Mouse (Mus musculus) thymus, postnatal 14 days (tissue): ENCODE measurements around the gene Nrd1.
A peak's percentile ranks its signal among the peaks of the same experiment; 100 is the strongest.

Experiments
- DNase-seq: peaks from one replicate; pipeline ENCODE4 v3.0.0; 2021

Gene Nrd1

DNA sequence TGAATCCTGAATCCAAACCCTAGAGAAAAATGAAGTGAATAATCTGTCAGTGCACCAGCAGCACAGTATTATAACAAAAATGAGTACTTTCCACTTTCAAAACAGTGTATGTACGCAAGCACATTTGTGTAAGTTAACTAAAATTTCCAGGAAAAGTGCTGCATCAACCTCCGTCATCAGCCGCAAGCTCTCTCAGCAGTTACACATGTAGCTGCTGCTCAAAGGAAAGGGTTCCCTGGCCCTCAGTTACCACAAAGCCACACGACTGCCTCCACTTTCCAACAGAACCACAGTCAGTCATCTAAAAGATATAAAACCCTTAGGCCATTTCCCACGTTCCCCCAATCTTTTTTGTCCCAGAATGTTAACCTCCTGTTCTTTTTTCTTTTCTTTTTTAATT, 102.1 kb downstream of the Nrd1 start:
- DNase-seq, result peak; percentile 25

DNA sequence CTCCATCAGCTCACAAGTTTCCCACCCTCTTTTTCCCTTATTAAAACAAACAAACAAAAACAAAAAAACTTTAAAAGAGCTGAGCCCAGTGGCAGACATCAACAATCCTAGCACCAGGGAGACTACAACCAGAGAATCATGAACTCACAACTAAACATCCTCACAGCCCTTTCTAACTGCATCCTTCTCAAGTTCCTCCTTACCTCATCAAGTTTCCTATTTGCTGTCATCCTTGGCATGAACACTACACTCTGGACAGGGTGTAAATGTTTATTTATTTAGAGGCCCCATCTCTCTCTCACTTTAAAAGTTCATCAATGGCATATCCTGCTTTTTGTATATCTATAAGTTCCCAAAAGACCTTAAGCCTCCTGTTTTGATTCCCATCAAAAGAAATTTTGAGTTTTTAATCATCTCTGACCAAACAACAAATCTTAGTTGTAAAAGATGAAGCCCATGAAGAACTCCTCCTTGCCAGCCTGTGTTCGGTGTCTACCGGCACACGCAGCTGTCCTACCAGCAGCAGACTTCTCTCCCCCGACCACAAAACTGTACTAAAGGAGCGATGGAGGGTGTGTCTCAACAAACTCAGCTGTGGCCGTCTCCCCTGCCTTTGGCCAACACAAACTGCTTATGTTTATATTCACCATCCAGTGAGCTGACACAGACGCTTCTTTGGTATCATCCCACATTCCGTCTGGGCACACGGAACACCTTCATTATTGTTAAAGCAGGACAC, 102.9 kb downstream of the Nrd1 start:
- DNase-seq, result no peak

DNA sequence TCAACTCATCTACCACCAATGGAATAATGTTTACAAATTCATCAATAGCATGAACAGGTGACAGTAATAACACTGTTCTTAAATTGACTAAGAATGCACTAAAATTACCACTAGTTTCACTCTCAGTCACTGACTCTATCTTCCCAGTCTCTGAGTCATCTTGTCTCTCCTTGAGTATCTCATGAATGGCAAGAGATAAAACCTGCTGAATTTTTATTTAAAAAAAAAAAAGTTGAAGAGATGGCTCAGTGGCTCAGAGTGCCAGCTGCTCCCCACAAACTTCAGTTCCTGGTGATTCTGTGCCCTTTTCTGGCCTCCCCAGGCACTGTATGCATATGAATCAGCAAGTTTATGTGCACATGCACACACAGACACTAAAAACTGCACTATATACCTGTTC, 104.8 kb downstream of the Nrd1 start:
- DNase-seq, result no peak

DNA sequence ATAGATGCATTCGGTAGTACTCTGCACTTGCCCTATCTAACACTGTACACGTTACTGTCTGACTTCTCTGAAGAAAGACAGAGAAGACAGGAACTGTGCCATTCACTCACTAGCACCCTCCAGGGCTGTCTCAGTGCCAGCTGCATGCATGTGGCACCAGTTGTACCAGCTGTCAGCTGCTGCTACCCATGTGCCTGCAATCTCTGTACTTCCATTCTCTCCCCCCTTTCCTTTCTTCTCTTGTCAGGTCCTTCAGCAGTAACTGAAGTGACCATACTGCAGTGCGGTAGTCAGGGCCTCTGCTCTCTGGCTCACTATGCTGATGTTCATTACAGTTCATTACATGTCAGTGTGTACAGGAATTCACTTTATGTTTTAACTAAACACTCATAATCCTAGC, 105.6 kb downstream of the Nrd1 start:
- DNase-seq, result peak; percentile 17

DNA sequence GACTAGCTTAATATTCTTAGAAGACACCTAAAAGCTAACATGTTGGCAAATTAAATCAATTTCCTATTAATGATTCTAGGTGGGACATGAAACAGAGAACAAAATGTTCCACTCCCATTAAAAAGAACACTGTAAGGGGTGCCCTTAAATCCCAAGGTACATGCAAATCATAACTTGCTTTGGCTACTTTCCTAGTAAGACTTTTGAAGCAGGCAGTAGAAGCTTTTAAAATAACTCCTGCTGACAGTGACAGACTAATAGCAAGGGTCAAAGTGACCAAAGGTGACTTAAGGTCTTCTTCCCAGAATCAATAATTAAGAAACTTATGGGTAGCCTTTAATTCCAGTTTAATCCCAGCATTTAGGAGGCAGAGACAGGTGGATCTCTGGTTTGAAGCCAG, 106.1 kb downstream of the Nrd1 start:
- no peak for DNase-seq

DNA sequence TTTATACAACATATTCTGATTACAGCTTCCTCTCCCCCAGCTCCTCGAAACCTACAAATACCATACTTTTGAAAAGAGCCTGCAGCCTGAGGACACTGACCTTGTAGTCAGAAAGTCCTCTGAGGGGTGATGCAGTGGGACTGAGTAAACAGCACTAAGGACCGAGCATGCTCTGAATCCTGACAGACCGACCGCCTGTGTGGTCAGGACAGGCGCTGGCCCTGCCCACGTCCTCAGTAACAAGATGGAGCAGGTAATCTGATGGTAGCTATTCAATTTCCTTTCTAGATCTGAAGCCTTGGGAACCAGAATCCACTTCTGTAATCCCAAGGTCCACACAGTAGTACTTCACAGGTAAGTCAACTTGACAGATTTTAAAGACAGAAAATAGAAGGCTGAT, 108.6 kb downstream of the Nrd1 start:
- no peak for DNase-seq

DNA sequence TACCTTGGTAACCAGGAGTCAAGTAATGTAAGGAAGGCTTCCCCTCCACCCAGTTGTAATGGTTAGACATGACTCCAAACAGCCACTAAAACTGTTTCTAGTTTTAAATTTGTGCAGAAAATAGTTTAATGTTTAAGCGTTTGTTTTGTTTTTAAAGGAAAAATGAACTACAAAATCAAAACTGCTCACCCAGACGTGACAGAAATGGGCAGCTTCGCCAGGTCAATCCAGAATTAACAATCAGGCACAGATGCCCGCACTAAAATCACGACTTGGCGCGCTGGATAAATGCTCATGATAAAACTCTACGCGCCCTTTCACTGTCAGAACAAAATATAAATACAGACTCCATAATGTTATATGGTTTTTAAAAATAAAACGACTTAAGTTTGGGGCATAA, 109.2 kb downstream of the Nrd1 start:
- DNase-seq, result no peak

DNA sequence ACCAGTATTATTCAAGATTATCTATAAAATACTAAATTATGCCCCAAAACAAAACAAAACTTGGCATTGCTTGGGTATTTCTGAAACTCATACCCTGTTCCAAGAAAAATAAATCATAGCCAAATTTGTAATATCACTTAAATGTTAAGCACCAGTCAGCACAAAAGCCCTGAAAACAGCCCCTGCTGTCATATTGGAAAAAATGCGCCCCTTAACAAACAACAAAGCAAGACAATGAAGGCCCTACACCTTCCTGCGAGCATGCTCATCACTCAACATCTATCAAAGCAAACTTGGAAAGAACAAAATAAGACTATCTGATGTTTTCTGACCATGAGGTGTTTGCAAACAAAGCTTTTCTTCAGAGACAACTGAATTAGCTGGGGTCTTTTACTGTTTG, 110.5 kb downstream of the Nrd1 start:
- DNase-seq, result no peak
